Mouse (Mus musculus): ENCODE results near the gene Ddo.

Ddo gene

DNA sequence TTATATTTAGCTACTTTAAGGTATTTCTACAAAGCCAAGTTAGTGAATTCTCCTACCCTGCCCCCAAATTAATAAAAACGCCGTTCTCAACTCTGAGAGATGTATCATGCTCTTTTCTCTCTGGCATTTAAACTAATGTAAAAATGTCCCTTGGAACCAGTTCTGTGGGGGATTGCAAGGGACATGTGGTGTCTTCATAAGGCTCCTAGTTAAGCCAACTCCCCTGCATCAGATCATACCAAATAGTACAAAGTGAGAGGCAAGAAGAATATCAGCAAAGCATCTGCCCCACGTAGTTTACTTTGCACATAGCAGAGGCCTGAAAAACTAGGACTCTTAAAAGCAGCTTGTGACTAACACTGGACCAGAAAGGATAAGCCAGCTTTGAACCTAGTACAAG is 86.9 kb downstream of the Ddo start:
- DNase-seq (ENCODE audit: low read depth, low spot score): no peak

GRCm38 (mm10) chr10:40718362-40718761 is 88.6 kb downstream of the Ddo start:
- DNase-seq (ENCODE audit: low read depth, low spot score): no peak

GRCm38 (mm10) chr10:40719062-40719461 is 89.3 kb downstream of the Ddo start:
- no peak for DNase-seq (ENCODE audit: low read depth, low spot score)

- DNase-seq (ENCODE audit: low read depth, low spot score): no peak
Observed at GRCm38 (mm10) chr10:40720883-40721282, 91.1 kb downstream of the Ddo start.

GRCm38 (mm10) chr10:40724342-40724741 is 94.5 kb downstream of the Ddo start:
- no peak for DNase-seq (ENCODE audit: low read depth, low spot score)

GRCm38 (mm10) chr10:40725066-40725465 is 95.3 kb downstream of the Ddo start:
- no peak for DNase-seq (ENCODE audit: low read depth, low spot score)

DNA sequence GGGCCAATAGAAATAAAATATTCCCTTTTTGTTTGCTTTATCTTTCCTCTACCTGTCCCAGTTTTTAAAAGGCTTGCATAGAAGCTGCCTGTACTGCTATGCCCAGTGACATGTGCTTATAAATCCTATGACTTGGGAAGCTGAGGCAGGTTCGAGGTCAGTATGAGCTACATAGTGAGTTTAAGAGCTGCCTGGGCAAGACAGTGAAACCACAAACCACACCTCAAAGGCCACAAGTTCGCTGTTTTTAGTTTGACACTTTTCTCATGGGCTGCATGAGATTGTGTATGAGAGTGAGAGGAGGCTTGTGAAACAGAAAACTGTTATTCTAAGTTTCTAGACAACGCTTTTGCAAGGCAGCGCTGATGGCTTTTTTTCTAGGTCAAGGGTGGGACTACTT is 95.7 kb downstream of the Ddo start:
- no peak for DNase-seq (ENCODE audit: low read depth, low spot score)

GRCm38 (mm10) chr10:40726288-40726902 is 96.6 kb downstream of the Ddo start:
- no peak for DNase-seq (ENCODE audit: low read depth, low spot score)

GRCm38 (mm10) chr10:40726989-40727388 is 97.2 kb downstream of the Ddo start:
- DNase-seq (ENCODE audit: low read depth, low spot score): no peak

DNA sequence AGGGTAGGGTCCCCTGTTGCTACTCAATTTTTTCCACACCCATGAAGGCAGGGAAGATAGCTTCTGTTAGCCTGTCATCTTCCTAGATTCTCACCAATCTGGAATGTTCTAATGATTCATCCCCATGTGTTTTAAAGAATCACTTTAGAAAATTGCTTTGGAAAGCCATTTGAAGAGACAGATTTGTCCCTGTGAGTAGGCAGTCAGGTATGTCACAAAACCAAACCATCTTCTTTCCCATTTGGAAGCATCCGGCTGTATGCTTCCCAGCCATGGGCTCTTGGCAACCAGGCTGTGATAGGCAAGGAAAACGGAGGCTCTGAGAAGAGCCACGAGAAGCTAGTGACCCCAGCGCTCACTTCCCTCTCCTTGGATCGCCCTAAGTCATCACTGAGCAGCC is 100.4 kb downstream of the Ddo start:
- no peak for DNase-seq (ENCODE audit: low read depth, low spot score)

Measured in mesoderm, embryonic 11.5 days (tissue).